Mouse (Mus musculus) midbrain, embryonic 11.5 days (tissue): ENCODE measurements around the gene Pxdn. TPM values are rescaled to one million over a fixed set of nuclear protein-coding genes. Genes with fewer than 3 reads are reported as not detected.

Source experiments
- polyA plus RNA-seq: library from polyadenylated mRNA; unstranded; fragments of >200 nt; fragmentation: Nextera tagmentation; extraction: Ambion mirVana; gene quantifications from 2 replicates; pipeline ENCODE4 v1.2.1, GENCODE M21; 2014

The Pxdn gene
- polyA plus RNA-seq, 1 experiment from 2014 or later: 69.4 TPM

Other genes starting within 250 kb of the Pxdn start
- not detected in 2 replicates for gene Tpo, start 195.0 kb downstream of the Pxdn start, polyA plus RNA-seq